Mouse (Mus musculus) myocyte (in vitro differentiated cells): ENCODE results near the gene Als2cr12.

ENCODE experiments used
- CEBPB ChIP-seq: IDR thresholded peaks from 2 replicates; pipeline ENCODE4 v1.6.1; 2011; ENCODE audit warnings: mild to moderate bottlenecking, moderate library complexity; ENCODE audit not compliant: poor library complexity, insufficient read depth, severe bottlenecking
- E2F4 ChIP-seq: IDR thresholded peaks from one replicate; pipeline ENCODE4 v1.6.1; 2011; ENCODE audit warnings: mild to moderate bottlenecking, control low read depth, moderate library complexity; ENCODE audit not compliant: insufficient read depth
- MAX ChIP-seq: IDR thresholded peaks from one replicate; pipeline ENCODE4 v1.6.1; 2011; ENCODE audit warnings: low read depth, mild to moderate bottlenecking, control low read depth
- MYOD1 ChIP-seq, 3 experiments: IDR thresholded peaks; one replicate each; pipeline ENCODE4 v1.6.1; 2011; ENCODE audit warnings: control low read depth in 2 of 3, low read depth in 2 of 3, mild to moderate bottlenecking in 2 of 3, moderate library complexity in 1 of 3; ENCODE audit not compliant: insufficient read length in 2 of 3, control insufficient read depth in 1 of 3
- MYOG ChIP-seq, 3 experiments: IDR thresholded peaks; one replicate each; pipeline ENCODE4 v1.6.1; 2011; ENCODE audit warnings: control low read depth in 2 of 3, low read depth in 2 of 3, mild to moderate bottlenecking in 2 of 3; ENCODE audit not compliant: insufficient read length in 2 of 3, control insufficient read depth in 1 of 3, insufficient read depth in 1 of 3
- POLR2A ChIP-seq: IDR thresholded peaks from one replicate; pipeline ENCODE4 v1.6.1; 2011; ENCODE audit warnings: low read depth, mild to moderate bottlenecking, control low read depth, moderate library complexity; ENCODE audit not compliant: insufficient read length
- POLR2AphosphoS2 ChIP-seq: IDR thresholded peaks from one replicate; pipeline ENCODE4 v1.6.1; 2011; ENCODE audit warnings: low read depth, control low read depth; ENCODE audit not compliant: insufficient read length
- REST ChIP-seq: IDR thresholded peaks from one replicate; pipeline ENCODE4 v1.6.1; 2011; ENCODE audit warnings: mild to moderate bottlenecking, control low read depth, moderate library complexity; ENCODE audit not compliant: insufficient read depth, insufficient read length
- USF1 ChIP-seq: IDR thresholded peaks from one replicate; pipeline ENCODE4 v1.6.1; 2011; ENCODE audit warnings: low read depth, mild to moderate bottlenecking, control low read depth, moderate library complexity

- TF ChIP-seq POLR2A (no peak), MYOD1 (IDR thresholded peaks at IDR 0.05; ENCODE audit: control insufficient read depth in 1 of 3, insufficient read length in 2 of 3, low read depth in 2 of 3) (no peak), MYOG (IDR thresholded peaks at IDR 0.05; ENCODE audit: control insufficient read depth in 1 of 3, insufficient read depth in 1 of 3, insufficient read length in 2 of 3, low read depth in 2 of 3) (no peak), REST (no peak), POLR2AphosphoS2 (no peak), CEBPB (no peak), USF1 (no peak), E2F4 (no peak), MAX (no peak)
Observed at GRCm38 (mm10) chr1:58613786-58614185, 82.0 kb downstream of the Als2cr12 start.
